Mouse (Mus musculus) heart, embryonic 14.5 days (tissue): ENCODE measurements at regions not wholly inside any gene's neighbourhood (a gene's known extent, or its start where the extent isn't known, plus 50 kb on each side); places are given as distances from the start of the nearest gene placed in this dataset.

Experiments used
- ATAC-seq: fragments of 200-750 bp; cut with Nextera tagmentation; 2 replicates; pipeline ENCODE4 v1.8.0; 2017; ENCODE audit warnings: low read depth, moderate TSS enrichment; ENCODE audit not compliant: insufficient number of reproducible peaks, insufficient read depth, low FRiP score
- H3K27ac ChIP-seq, 2 experiments: fragments of 200-500 bp in 1 of 2; fragments of 300-500 bp in 1 of 2; sonication (generic) in 1 of 2; replicated peaks in 1 of 2; 2 replicates each; pipeline ENCODE4 v1.5.1; 2012 to 2014; ENCODE audit warnings: low read depth in 2 of 2, low read length in 2 of 2, control low read depth in 1 of 2, mild to moderate bottlenecking in 1 of 2, mixed read lengths in 1 of 2; ENCODE audit not compliant: control insufficient read depth in 1 of 2, insufficient read depth in 1 of 2
- H3K27me3 ChIP-seq: fragments of 300-500 bp; sonication (generic); 2 replicates; pipeline ENCODE4 v1.6.1; 2014; ENCODE audit warnings: mild to moderate bottlenecking, low read length, control low read depth; ENCODE audit not compliant: control insufficient read depth, insufficient read depth
- H3K36me3 ChIP-seq: fragments of 300-500 bp; sonication (generic); 2 replicates; pipeline ENCODE4 v1.6.1; 2014; ENCODE audit warnings: mild to moderate bottlenecking, control low read depth, low read length, mixed read lengths; ENCODE audit not compliant: control insufficient read depth, insufficient read depth
- H3K4me1 ChIP-seq, 2 experiments: fragments of 200-500 bp in 1 of 2; fragments of 300-500 bp in 1 of 2; sonication (generic) in 1 of 2; 2 replicates each; pipeline ENCODE4 v1.6.1; 2012 to 2014; ENCODE audit warnings: low read length in 2 of 2, control low read depth in 1 of 2, mixed read lengths in 1 of 2; ENCODE audit not compliant: control insufficient read depth in 2 of 2, insufficient read depth in 2 of 2
- H3K4me2 ChIP-seq: fragments of 300-500 bp; sonication (generic); 2 replicates; pipeline ENCODE4 v1.6.1; 2014; ENCODE audit warnings: mild to moderate bottlenecking, low read length
- H3K4me3 ChIP-seq, 2 experiments: fragments of 200-500 bp in 1 of 2; fragments of 300-500 bp in 1 of 2; sonication (generic) in 1 of 2; 2 replicates each; pipeline ENCODE4 v1.5.1; 2012 to 2014; ENCODE audit warnings: low read length in 2 of 2, mild to moderate bottlenecking in 2 of 2, control low read depth in 1 of 2, low read depth in 1 of 2, moderate library complexity in 1 of 2; ENCODE audit not compliant: control insufficient read depth in 1 of 2, insufficient read depth in 1 of 2
- H3K9ac ChIP-seq: fragments of 300-500 bp; sonication (generic); 2 replicates; pipeline ENCODE4 v1.6.1; 2014; ENCODE audit warnings: mild to moderate bottlenecking, low read length
- H3K9me3 ChIP-seq: fragments of 300-500 bp; sonication (generic); 2 replicates; pipeline ENCODE4 v1.6.1; 2016; ENCODE audit warnings: low read length, control low read depth; ENCODE audit not compliant: control insufficient read depth
- WGBS: fragments of 180-500 bp; shearing (Covaris S2); extraction: QIAGEN DNeasy Blood & Tissue Kit; methylation state at CpG from one replicate; pipeline ENCODE4 v1.1.7; 2014; 5-methylcytosine and 5-hydroxymethylcytosine counted together

GRCm38 (mm10) chr3:8310379-8311128, 1299.3 kb downstream of the Zfp704 start:
- H3K4me2 ChIP-seq = no peak overlapping the region
- no peak overlapping the region for H3K27ac ChIP-seq
- no peak for ATAC-seq
- H3K9me3 ChIP-seq = no peaks in the 10 kb centered on the region
- H3K9ac ChIP-seq = no peak overlapping the region
- no peaks in the 10 kb centered on the region for H3K27me3 ChIP-seq
- 70% methylated on average over 4 of the region's 4 CpGs for WGBS
- H3K4me1 ChIP-seq = no peaks in the 10 kb centered on the region
- H3K4me3 ChIP-seq = no peak overlapping the region
- H3K36me3 ChIP-seq = no peaks in the 10 kb centered on the region

DNA sequence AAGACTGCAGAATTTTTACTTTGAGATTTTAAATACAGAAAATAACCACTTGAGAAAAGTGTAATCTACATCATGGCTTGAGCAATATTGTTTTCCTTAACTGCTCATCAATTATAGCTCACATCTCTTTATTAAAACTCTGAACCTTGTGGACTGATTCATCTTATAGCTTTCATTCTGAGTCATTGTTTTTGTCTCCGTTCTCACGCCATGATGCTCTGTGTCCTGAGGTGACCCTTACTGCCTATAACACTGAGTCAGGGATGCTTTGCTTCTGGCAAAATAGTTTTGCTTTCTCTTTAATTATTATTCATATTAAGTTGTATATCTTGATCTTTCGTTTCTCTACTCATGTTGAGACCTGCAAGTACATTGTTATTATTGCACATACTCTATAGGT, 1302.6 kb downstream of the Zfp704 start:
- Histone ChIP-seq H3K27me3 (no peaks in the 10 kb centered on the region), H3K9ac (no peak overlapping the region), H3K4me1 (no peaks in the 10 kb centered on the region), H3K36me3 (no peaks in the 10 kb centered on the region), H3K4me3 (no peak overlapping the region), H3K27ac (no peak overlapping the region), H3K4me2 (no peak overlapping the region), H3K9me3 (no peaks in the 10 kb centered on the region)
- no peak for ATAC-seq
- WGBS = 76% methylated on average over 3 of the region's 3 CpGs

- no peak overlapping the region for H3K4me2 ChIP-seq
- H3K27me3 ChIP-seq = no peaks in the 10 kb centered on the region
- no peak overlapping the region for H3K4me3 ChIP-seq
- no peaks in the 10 kb centered on the region for H3K36me3 ChIP-seq
- H3K9ac ChIP-seq = no peak overlapping the region
- ATAC-seq = no peak
- no peaks in the 10 kb centered on the region for H3K9me3 ChIP-seq
- H3K27ac ChIP-seq = no peak overlapping the region
- no peaks in the 10 kb centered on the region for H3K4me1 ChIP-seq
Observed at GRCm38 (mm10) chr3:8304784-8305183, 1305.1 kb downstream of the Zfp704 start.

DNA sequence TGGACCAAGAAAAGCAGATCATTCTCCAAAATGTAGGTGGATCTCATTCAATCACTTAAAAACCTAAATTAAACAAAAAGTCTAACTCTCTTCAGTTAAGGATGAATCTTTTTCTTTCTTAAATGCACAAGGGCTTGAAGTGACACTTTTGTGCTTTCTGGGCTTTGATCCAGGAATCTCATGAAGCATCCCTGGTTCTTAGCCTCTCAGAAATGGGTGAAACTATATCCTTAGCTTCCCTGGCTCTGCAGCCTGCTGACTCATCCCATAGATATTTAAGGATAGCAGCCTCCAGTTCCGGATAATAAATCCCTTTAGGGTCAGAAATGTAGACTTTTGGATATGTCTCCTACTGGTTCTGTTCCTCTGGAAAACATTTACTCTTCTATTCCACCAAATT, 1316.8 kb downstream of the Zfp704 start:
- H3K27ac ChIP-seq = no peak overlapping the region

DNA sequence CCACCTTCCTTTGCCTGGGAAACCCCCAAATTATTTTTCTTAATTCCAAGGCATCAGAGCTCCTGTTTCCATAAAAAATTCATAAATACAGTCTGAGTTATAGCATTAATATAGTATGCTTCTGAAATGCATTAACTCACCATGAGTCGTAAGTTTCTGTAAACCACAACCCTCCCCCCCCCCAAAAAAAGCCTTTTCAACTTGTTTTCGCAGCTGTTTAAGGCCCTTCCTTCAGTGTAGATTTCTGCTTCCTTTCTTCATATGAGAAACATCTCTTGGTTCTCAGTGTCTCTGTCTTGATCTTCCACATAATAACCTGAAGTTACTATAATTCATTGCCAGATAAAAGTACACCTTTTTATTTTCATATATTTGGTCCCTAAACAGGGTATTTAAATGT, 1320.3 kb downstream of the Zfp704 start:
- no peak overlapping the region for H3K4me2 ChIP-seq
- 86% methylated on average over 2 of the region's 2 CpGs for WGBS
- ATAC-seq = no peak

More for the DNA sequence above, 1316.8 kb downstream of the Zfp704 start:
- no peaks in the 10 kb centered on the region for H3K27me3 ChIP-seq
- H3K9ac ChIP-seq = no peak overlapping the region
- WGBS = 64% methylated on average over 1 of the region's 1 CpGs
- no peak overlapping the region for H3K4me2 ChIP-seq
- no peak overlapping the region for H3K4me3 ChIP-seq
- no peaks in the 10 kb centered on the region for H3K9me3 ChIP-seq
- no peaks in the 10 kb centered on the region for H3K36me3 ChIP-seq
- no peak for ATAC-seq
- H3K4me1 ChIP-seq = no peaks in the 10 kb centered on the region

GRCm38 (mm10) chr3:8288437-8288836, 1321.4 kb downstream of the Zfp704 start:
- Histone ChIP-seq H3K9ac (no peak overlapping the region), H3K27ac (no peak overlapping the region), H3K4me3 (no peak overlapping the region), H3K9me3 (no peaks in the 10 kb centered on the region), H3K4me2 (no peak overlapping the region), H3K36me3 (no peaks in the 10 kb centered on the region), H3K27me3 (no peaks in the 10 kb centered on the region), H3K4me1 (no peaks in the 10 kb centered on the region)
- 52% methylated on average over 1 of the region's 1 CpGs for WGBS
- no peak for ATAC-seq

More for the DNA sequence above, 1320.3 kb downstream of the Zfp704 start:
- Histone ChIP-seq H3K9ac (no peak overlapping the region), H3K36me3 (no peaks in the 10 kb centered on the region), H3K27ac (no peak overlapping the region), H3K27me3 (no peaks in the 10 kb centered on the region), H3K4me1 (no peaks in the 10 kb centered on the region), H3K9me3 (no peaks in the 10 kb centered on the region), H3K4me3 (no peak overlapping the region)

GRCm38 (mm10) chr3:8284655-8285428, 1325.0 kb downstream of the Zfp704 start:
- 62% methylated on average over 14 of the region's 14 CpGs for WGBS
- Histone ChIP-seq H3K9me3 (no peaks in the 10 kb centered on the region), H3K4me3 (no peak overlapping the region), H3K27me3 (no peaks in the 10 kb centered on the region), H3K36me3 (no peaks in the 10 kb centered on the region), H3K4me2 (no peak overlapping the region), H3K27ac (no peak overlapping the region), H3K4me1 (no peaks in the 10 kb centered on the region), H3K9ac (no peak overlapping the region)
- no peak for ATAC-seq
